Mouse (Mus musculus) limb, embryonic 15.5 days (tissue): Measurements from ENCODE around the gene Gadd45a. TPM values are rescaled to one million over a fixed set of nuclear protein-coding genes. Genes with fewer than 3 reads are reported as not detected.

Experiments used
- ATAC-seq: fragments of 200-750 bp; cut with Nextera tagmentation; 2 replicates; pipeline ENCODE4 v1.8.0; 2017; ENCODE audit warnings: low read depth, moderate TSS enrichment; ENCODE audit not compliant: insufficient number of reproducible peaks, low FRiP score, low TSS enrichment
- H3K27ac ChIP-seq: fragments of 300-500 bp; sonication (generic); 2 replicates; pipeline ENCODE4 v1.5.1; 2015; ENCODE audit warnings: moderate library complexity, mild to moderate bottlenecking, inconsistent platforms
- H3K27me3 ChIP-seq: fragments of 300-500 bp; sonication (generic); 2 replicates; pipeline ENCODE4 v1.6.1; 2015; ENCODE audit warnings: inconsistent platforms
- H3K36me3 ChIP-seq: fragments of 300-500 bp; sonication (generic); 2 replicates; pipeline ENCODE4 v1.6.1; 2015; ENCODE audit warnings: inconsistent platforms
- H3K4me1 ChIP-seq: fragments of 300-500 bp; sonication (generic); 2 replicates; pipeline ENCODE4 v1.6.1; 2015; ENCODE audit warnings: inconsistent platforms
- H3K4me2 ChIP-seq: fragments of 300-500 bp; sonication (generic); 2 replicates; pipeline ENCODE4 v1.6.1; 2015; ENCODE audit warnings: mild to moderate bottlenecking, inconsistent platforms
- H3K4me3 ChIP-seq: fragments of 300-500 bp; sonication (generic); 2 replicates; pipeline ENCODE4 v1.5.1; 2015; ENCODE audit warnings: mild to moderate bottlenecking, inconsistent platforms
- H3K9ac ChIP-seq: fragments of 300-500 bp; sonication (generic); 2 replicates; pipeline ENCODE4 v1.6.1; 2015; ENCODE audit warnings: inconsistent platforms
- H3K9me3 ChIP-seq: fragments of 300-500 bp; sonication (generic); 2 replicates; pipeline ENCODE4 v1.6.1; 2016; ENCODE audit warnings: inconsistent platforms
- WGBS: fragments of 180-500 bp; shearing (Covaris S2); methylation state at CpG from one replicate; pipeline ENCODE4 v1.1.7; 2015; 5-methylcytosine and 5-hydroxymethylcytosine counted together
- polyA plus RNA-seq: library from polyadenylated mRNA; unstranded; fragments of >200 nt; fragmentation: Nextera tagmentation; extraction: Ambion mirVana; gene quantifications from 2 replicates; pipeline ENCODE4 v1.2.1, GENCODE M21; 2015

Gene Gadd45a
- polyA plus RNA-seq, 1 experiment from 2014 or later = 13.7 TPM

DNA sequence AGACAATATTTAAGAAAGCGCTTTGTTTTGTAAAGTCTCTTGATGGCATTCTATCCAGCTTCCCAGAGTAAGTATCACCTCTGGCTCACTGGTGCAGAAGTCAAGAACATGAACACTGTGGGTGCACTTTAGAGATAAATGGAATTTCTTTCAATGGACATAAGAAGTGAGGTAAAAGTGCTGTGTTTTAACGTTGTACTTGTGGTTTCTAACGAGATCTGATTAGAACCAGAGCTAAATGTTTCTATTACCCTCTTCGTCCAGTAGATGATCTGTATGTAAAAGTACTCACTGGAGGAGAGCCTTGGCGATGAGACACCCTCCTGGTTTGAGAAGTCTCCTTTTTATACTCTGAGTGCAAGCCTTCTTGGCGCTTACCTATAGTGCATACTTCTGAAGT lies 48.2 kb downstream of the Gadd45a start:
- Histone ChIP-seq H3K4me1 (peaks cover 9% of the 10 kb centered on the region), H3K9ac (no peak overlapping the region), H3K36me3 (no peaks in the 10 kb centered on the region), H3K27me3 (no peaks in the 10 kb centered on the region), H3K9me3 (no peaks in the 10 kb centered on the region), H3K4me2 (no peak overlapping the region), H3K4me3 (no peak overlapping the region), H3K27ac (no peak overlapping the region)
- WGBS = 70% methylated on average over 6 of the region's 6 CpGs
- no peak for ATAC-seq

DNA sequence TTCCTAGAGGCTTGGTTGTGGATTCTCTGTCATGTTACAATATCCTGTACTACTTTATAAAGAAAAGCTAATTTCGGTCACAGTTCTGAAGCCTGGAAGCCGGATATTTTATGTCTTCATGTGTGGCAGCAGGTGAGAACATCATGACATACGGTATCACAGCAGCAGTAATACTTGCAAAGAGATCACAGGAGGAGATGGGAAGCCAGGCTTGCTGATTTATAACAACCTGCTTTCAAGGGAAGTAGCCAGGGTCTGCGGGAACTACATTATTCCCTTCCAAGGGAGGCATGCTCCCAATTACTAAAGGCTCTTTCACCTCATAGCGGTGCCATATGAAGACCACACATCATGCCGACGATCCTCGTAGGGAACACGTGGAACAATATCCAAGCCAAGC lies 48.9 kb downstream of the Gadd45a start:
- Histone ChIP-seq H3K9me3 (no peaks in the 10 kb centered on the region), H3K27me3 (no peaks in the 10 kb centered on the region), H3K27ac (no peak overlapping the region), H3K9ac (no peak overlapping the region), H3K4me1 (peaks cover 9% of the 10 kb centered on the region), H3K36me3 (no peaks in the 10 kb centered on the region), H3K4me3 (no peak overlapping the region), H3K4me2 (no peak overlapping the region)
- no peak for ATAC-seq
- 48% methylated on average over 9 of the region's 9 CpGs for WGBS

- no peak for ATAC-seq
- no peak overlapping the region for H3K4me3 ChIP-seq
- H3K4me1 ChIP-seq = peaks cover 9% of the 10 kb centered on the region
- no peak overlapping the region for H3K9ac ChIP-seq
- no peak overlapping the region for H3K4me2 ChIP-seq
- no peaks in the 10 kb centered on the region for H3K36me3 ChIP-seq
- WGBS = 53% methylated on average over 3 of the region's 3 CpGs
- no peaks in the 10 kb centered on the region for H3K9me3 ChIP-seq
- H3K27me3 ChIP-seq = no peaks in the 10 kb centered on the region
- no peak overlapping the region for H3K27ac ChIP-seq
Measured at GRCm38 (mm10) chr6:66987643-66988042, 49.6 kb downstream of the Gadd45a start.

- H3K9me3 ChIP-seq = no peaks in the 10 kb centered on the region
Measured at GRCm38 (mm10) chr6:66986063-66986462, 51.2 kb downstream of the Gadd45a start.

DNA sequence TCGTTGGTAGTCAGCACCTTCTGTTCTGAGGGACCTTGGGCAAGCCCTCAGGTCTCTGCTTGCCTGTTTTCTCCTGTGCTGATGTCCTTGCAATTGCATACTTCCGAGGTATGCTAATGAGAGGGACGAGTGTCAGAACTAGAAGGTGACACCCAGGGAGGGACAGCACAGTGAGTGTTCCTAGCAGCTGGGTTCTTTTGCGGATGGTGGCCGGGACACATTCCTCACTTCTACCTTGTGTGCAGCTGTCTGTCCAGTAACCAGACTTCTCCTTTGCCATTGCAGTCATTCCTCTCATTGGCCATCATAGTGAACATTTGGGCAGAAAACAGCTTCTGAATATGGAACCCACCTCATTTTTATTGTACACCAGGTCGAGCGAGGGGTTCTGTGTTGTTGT lies 51.8 kb downstream of the Gadd45a start:
- Histone ChIP-seq H3K36me3 (no peaks in the 10 kb centered on the region), H3K9ac (no peak overlapping the region), H3K4me2 (no peak overlapping the region), H3K4me3 (no peak overlapping the region), H3K9me3 (no peaks in the 10 kb centered on the region), H3K4me1 (peaks cover 7% of the 10 kb centered on the region), H3K27me3 (no peaks in the 10 kb centered on the region), H3K27ac (no peak overlapping the region)
- no peak for ATAC-seq
- 63% methylated on average over 7 of the region's 7 CpGs for WGBS

More at GRCm38 (mm10) chr6:66986063-66986462, 51.2 kb downstream of the Gadd45a start:
- H3K4me3 ChIP-seq = no peak overlapping the region
- H3K27me3 ChIP-seq = no peaks in the 10 kb centered on the region
- H3K9ac ChIP-seq = no peak overlapping the region
- 90% methylated on average over 12 of the region's 12 CpGs for WGBS
- ATAC-seq = no peak
- H3K4me1 ChIP-seq = peaks cover 7% of the 10 kb centered on the region
- no peak overlapping the region for H3K27ac ChIP-seq
- no peaks in the 10 kb centered on the region for H3K36me3 ChIP-seq
- H3K4me2 ChIP-seq = no peak overlapping the region

Other genes starting within 250 kb of the Gadd45a start
- gene Vmn1r39, start 226.8 kb downstream of the Gadd45a start, polyA plus RNA-seq = not detected in 2 replicates
- 109 and 118 TPM in 2 replicates for gene Gng12, start 141.1 kb downstream of the Gadd45a start, polyA plus RNA-seq
- gene Serbp1, start 200.7 kb upstream of the Gadd45a start, polyA plus RNA-seq = 381 and 399 TPM in 2 replicates